ENCODE assay signal across 15 mouse cellular contexts in the genomic region with DNA sequence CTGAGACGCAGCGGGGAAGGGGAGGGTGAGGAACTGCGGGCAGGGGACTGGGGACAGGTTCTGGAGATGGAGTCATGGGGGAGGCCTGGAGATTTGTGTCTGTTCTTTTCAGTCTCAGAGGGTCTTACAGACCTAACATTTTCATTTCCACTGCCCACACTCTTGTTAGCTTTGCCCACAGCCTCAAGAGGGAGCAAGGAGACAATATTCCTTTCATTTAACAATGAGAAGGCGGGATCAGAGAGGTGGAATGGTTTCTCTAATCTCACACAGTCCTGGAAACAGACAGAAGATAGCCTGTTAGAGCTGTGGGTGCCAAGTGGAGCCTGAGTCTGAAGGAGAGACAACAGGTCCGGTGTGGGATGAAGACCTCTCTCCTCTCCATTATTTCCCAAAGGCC. TPM values are rescaled to one million over a fixed set of nuclear protein-coding genes. Genes with fewer than 3 reads are reported as not detected.
DNase-seq lines count a peak whose midpoint lies in the region; ATAC-seq lines count a peak whose summit lies in the region.
"Had no signal": no experiment of that assay in that cellular context is flagged by ENCODE, and none has a peak within 500 bp of the region (broad histone marks: within the 10 kb centered on the region; RNA-seq: fewer than 3 reads in every experiment).

No protein-coding gene starts in this region.

- no peak overlapping the region for H3K4me2 ChIP-seq in hindbrain, embryonic 12.5 days (replicated peaks)
- H3K4me2 ChIP-seq in hindbrain, embryonic 16.5 days (ENCODE audit: low read length): no peak overlapping the region
- H3K4me2 ChIP-seq in hindbrain, embryonic 13.5 days: no peak overlapping the region

- DNase-seq in 3T3-L1 (ENCODE audit: low read depth, low spot score) (peak; percentile 29), adipocyte (ENCODE audit: low spot score) (peak; percentile 12)
- no peak for DNase-seq in adrenal gland, postnatal 10 days
- no peak for DNase-seq in frontal cortex, postnatal 10 days (ENCODE audit: low spot score in 2 of 2)
- DNase-seq: adrenal gland, postnatal 36 days; cerebellum, adult 9-11 months; kidney, adult 18-20 months had no signal

- no peak for ATAC-seq in hindbrain, embryonic 12.5 days (ENCODE audit: low FRiP score)
- ATAC-seq in hindbrain, embryonic 16.5 days: no peak
- ATAC-seq in hindbrain, embryonic 13.5 days (ENCODE audit: low FRiP score): no peak
- no peak for ATAC-seq in megakaryocyte progenitor cell, adult 5-6 weeks (replicated peaks; ENCODE audit: poor library complexity)

- H3K27me3 ChIP-seq in hindbrain, embryonic 12.5 days: peaks cover 40% of the 10 kb centered on the region
- H3K27me3 ChIP-seq in hindbrain, embryonic 16.5 days (replicated peaks; ENCODE audit: control insufficient read depth, insufficient read depth, low read length): 0 out of 2 replicates have a peak, but pooled peaks cover 2% of the 10 kb centered on the region
- H3K27me3 ChIP-seq in hindbrain, embryonic 13.5 days: peaks cover 16% of the 10 kb centered on the region

- peak overlapping the region; percentile 57 for H3K27ac ChIP-seq in hindbrain, embryonic 12.5 days
- no peak overlapping the region for H3K27ac ChIP-seq in hindbrain, embryonic 16.5 days (ENCODE audit: low read depth, low read length)
- H3K27ac ChIP-seq in hindbrain, embryonic 13.5 days: peak overlapping the region; percentile 48; the same call in 1 of the 2 replicates
- H3K27ac ChIP-seq: limb, embryonic 10.5 days had no signal

- H3K4me3 ChIP-seq in hindbrain, embryonic 12.5 days: no peak overlapping the region
- no peak overlapping the region for H3K4me3 ChIP-seq in hindbrain, embryonic 16.5 days (ENCODE audit: low read length)
- no peak overlapping the region for H3K4me3 ChIP-seq in hindbrain, embryonic 13.5 days
- H3K4me3 ChIP-seq: limb, embryonic 10.5 days; megakaryocyte, embryonic 14.5 days had no signal

- H3K4me1 ChIP-seq in hindbrain, embryonic 12.5 days: peaks cover 68% of the 10 kb centered on the region
- peaks cover 31% of the 10 kb centered on the region for H3K4me1 ChIP-seq in hindbrain, embryonic 16.5 days (ENCODE audit: control insufficient read depth, insufficient read depth, low read depth, low read length)
- peaks cover 72% of the 10 kb centered on the region for H3K4me1 ChIP-seq in hindbrain, embryonic 13.5 days (replicated peaks)
- H3K4me1 ChIP-seq: megakaryocyte, embryonic 14.5 days had no signal

- no peaks in the 10 kb centered on the region for H3K9me3 ChIP-seq in hindbrain, embryonic 12.5 days (replicated peaks)
- no peaks in the 10 kb centered on the region for H3K9me3 ChIP-seq in hindbrain, embryonic 16.5 days (ENCODE audit: control insufficient read depth, low read length)
- H3K9me3 ChIP-seq in hindbrain, embryonic 13.5 days: no peaks in the 10 kb centered on the region
- H3K9me3 ChIP-seq: limb, embryonic 10.5 days; megakaryocyte, embryonic 14.5 days had no signal

- WGBS in hindbrain, embryonic 12.5 days: 26% methylated on average over 5 of the region's 5 CpGs
- 35% methylated on average over 5 of the region's 5 CpGs for WGBS in hindbrain, embryonic 16.5 days
- 34% methylated on average over 5 of the region's 5 CpGs for WGBS in hindbrain, embryonic 13.5 days

- H3K36me3 ChIP-seq in hindbrain, embryonic 12.5 days: no peaks in the 10 kb centered on the region
- H3K36me3 ChIP-seq in hindbrain, embryonic 16.5 days (ENCODE audit: control insufficient read depth, insufficient read depth, low read length): no peaks in the 10 kb centered on the region
- H3K36me3 ChIP-seq in hindbrain, embryonic 13.5 days: no peaks in the 10 kb centered on the region
- H3K36me3 ChIP-seq: limb, embryonic 10.5 days had no signal

- H3K9ac ChIP-seq in hindbrain, embryonic 12.5 days: no peak overlapping the region
- no peak overlapping the region; the same call in 1 of the 2 replicates for H3K9ac ChIP-seq in hindbrain, embryonic 16.5 days (ENCODE audit: low read depth, low read length)
- no peak overlapping the region for H3K9ac ChIP-seq in hindbrain, embryonic 13.5 days

RNA-seq across cellular contexts. Expression of a gene that starts 11.7 kb away (rescaled TPM):
- polyA plus RNA-seq in hindbrain, embryonic 12.5 days (2016; fragmentation: Nextera tagmentation; extraction: Ambion mirVana): 14.8 and 17.6 TPM in 2 replicates
- polyA plus RNA-seq in hindbrain, embryonic 16.5 days (2015; fragmentation: Nextera tagmentation; extraction: Ambion mirVana): 11.6 and 16.4 TPM in 2 replicates
- 19.1 and 20.1 TPM in 2 replicates for polyA plus RNA-seq in hindbrain, embryonic 13.5 days (2015; fragmentation: Nextera tagmentation; extraction: Ambion mirVana)
- total RNA-seq in adrenal gland, postnatal 10 days (2021): 1 to 10 TPM; 1.1 to 1.3 TPM
- total RNA-seq in megakaryocyte progenitor cell, adult 5-6 weeks (2015): not detected in 2 replicates
- not detected in 2 replicates for total RNA-seq in megakaryocyte progenitor cell, adult 5-6 weeks (2017)
- total RNA-seq: neutrophil, adult 5-6 weeks had no signal
- polyA plus RNA-seq: liver, embryonic 16.5 days had no signal

RNA-seq across cellular contexts. Expression of a gene that starts 45.7 kb away (rescaled TPM):
- 0.17 and 0.38 TPM in 2 replicates for polyA plus RNA-seq in hindbrain, embryonic 12.5 days (2016; fragmentation: Nextera tagmentation; extraction: Ambion mirVana)
- 1.7 and 2.4 TPM in 2 replicates for polyA plus RNA-seq in hindbrain, embryonic 16.5 days (2015; fragmentation: Nextera tagmentation; extraction: Ambion mirVana)
- polyA plus RNA-seq in hindbrain, embryonic 13.5 days (2015; fragmentation: Nextera tagmentation; extraction: Ambion mirVana): 0.31 and 0.57 TPM in 2 replicates
- total RNA-seq in adrenal gland, postnatal 10 days (2021): 1,000 to 10,000 TPM; 1,564 to 1,873 TPM
- 0.15 and 0.47 TPM in 2 replicates for total RNA-seq in megakaryocyte progenitor cell, adult 5-6 weeks (2015)
- total RNA-seq in megakaryocyte progenitor cell, adult 5-6 weeks (2017): 0.30 and 1.2 TPM in 2 replicates

Comparison
In these comparisons a context has a peak if more than half of its experiments do, and no peak if none do; other contexts are left out.
1. DNase-seq: peak in 3T3-L1 (single experiment) and adipocyte (single experiment); none in adrenal gland, postnatal 10 days (single experiment) and frontal cortex, postnatal 10 days (0 of 2).